Mouse (Mus musculus) ES-E14 (cell line): ENCODE data around the gene Rmi2.

ENCODE experiments used
- HCFC1 ChIP-seq: IDR thresholded peaks from 2 replicates; pipeline ENCODE4 v1.6.1; 2012; ENCODE audit warnings: low read length, inconsistent platforms, borderline replicate concordance; ENCODE audit not compliant: insufficient read depth
- ZC3H11A ChIP-seq: IDR thresholded peaks from 2 replicates; pipeline ENCODE4 v1.6.1; 2012; ENCODE audit warnings: low read depth, mild to moderate bottlenecking, inconsistent platforms, low read length, borderline replicate concordance

DNA sequence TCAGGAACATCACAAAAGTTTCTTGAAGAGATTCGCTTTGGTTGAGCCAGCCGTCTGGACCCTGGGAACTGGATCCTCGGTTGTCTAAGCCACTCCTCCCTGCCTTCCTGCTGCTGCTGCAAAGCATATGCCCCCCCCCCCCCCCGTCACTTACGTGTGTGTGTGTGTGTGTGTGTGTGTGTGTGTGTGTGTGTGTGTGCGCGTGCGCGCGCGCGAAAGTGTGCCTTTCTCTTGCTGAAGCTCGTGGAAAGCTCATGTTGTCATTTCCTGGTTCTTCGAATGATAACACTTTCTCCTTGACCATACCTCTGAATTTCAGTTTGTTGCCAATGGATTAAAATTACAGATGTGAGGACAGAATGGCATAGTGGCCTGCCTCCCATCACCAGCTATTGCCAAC is 5.2 kb downstream of the Rmi2 start:
- no peak for TF ChIP-seq ZC3H11A
- TF ChIP-seq HCFC1 = no peak
